Mouse (Mus musculus) adrenal gland, adult 2 months (tissue): ENCODE data around the gene Ctla4. TPM values are rescaled to one million over a fixed set of nuclear protein-coding genes. Genes with fewer than 3 reads are reported as not detected.

ENCODE experiments used
- DNase-seq: peaks from one replicate; pipeline ENCODE4 v3.0.0; 2021
- long read RNA-seq: library from polyadenylated mRNA; stranded (forward); transcript quantifications from one replicate; pipeline ENCODE4 v2.0.0, GENCODE M21; 2021
- polyA plus RNA-seq: library from polyadenylated mRNA; depleted of rRNA; stranded (reverse); fragments of >200 nt; gene quantifications from 2 replicates; pipeline ENCODE4 v1.2.3, GENCODE M21; 2012; rRNA removed
- total RNA-seq, 2 experiments: library from RNA; stranded (reverse); gene quantifications; 2 replicates each; pipeline ENCODE4 v1.2.3; 2021

Gene Ctla4
- total RNA-seq (not detected), polyA plus RNA-seq (0.04 TPM in 1 of 2 replicates, not detected in the other)
- long read RNA-seq: 0 reads

DNA sequence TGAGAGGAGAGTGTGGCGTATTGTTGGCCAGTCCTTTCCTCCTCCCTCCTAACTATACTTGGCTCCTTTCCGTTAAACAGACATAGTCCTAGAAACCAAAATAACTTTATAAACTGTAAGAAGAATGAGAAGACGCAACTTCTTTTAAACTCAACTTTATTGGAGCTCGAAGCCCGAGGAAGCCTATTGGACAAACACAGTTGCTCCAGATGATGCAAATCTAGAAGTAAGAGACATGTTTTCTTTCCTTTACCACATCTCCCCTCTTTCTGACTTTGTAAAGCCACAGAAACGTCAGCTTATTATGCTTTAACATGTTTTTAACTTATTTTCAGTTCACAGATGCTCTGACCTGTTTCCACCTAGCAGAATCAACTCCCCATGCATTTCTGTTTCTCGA is at the start of gene Ctla4:
Gene Ctla4, plus strand, starts transcription at position 20 of the 400 bp plus-strand sequence.
- no peak for DNase-seq

GRCm38 (mm10) chr1:60839161-60839560 is 47.6 kb upstream of the Ctla4 start:
- peak; percentile 77 for DNase-seq

GRCm38 (mm10) chr1:60845318-60846060 is 41.3 kb upstream of the Ctla4 start:
- no peak for DNase-seq

- peak; percentile 43 for DNase-seq
Measured at GRCm38 (mm10) chr1:60846616-60847275, 40.1 kb upstream of the Ctla4 start.

GRCm38 (mm10) chr1:60849112-60849511 is 37.7 kb upstream of the Ctla4 start:
- DNase-seq: no peak

DNA sequence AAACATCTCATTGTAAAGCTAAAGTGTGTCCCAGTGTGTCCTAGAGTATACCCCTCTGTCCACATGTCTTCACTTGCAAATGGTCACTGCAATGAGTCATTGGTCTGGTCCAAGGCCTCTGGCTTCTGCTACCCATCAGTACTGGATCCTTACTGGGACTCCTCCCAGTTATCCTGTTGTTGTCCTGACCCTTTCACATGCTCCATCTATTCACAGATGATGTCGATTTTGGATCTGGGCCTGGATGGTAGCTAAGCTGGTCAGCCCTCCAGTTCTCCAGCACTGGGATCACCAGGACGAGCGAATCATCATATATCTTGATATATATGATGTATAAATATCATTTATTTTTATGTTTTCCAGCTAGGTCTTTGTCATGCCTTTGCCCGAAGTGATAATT is 37.0 kb upstream of the Ctla4 start:
- DNase-seq: no peak

GRCm38 (mm10) chr1:60851041-60851781 is 35.6 kb upstream of the Ctla4 start:
- no peak for DNase-seq

- no peak for DNase-seq
Measured at GRCm38 (mm10) chr1:60852075-60852769, 34.6 kb upstream of the Ctla4 start.

DNA sequence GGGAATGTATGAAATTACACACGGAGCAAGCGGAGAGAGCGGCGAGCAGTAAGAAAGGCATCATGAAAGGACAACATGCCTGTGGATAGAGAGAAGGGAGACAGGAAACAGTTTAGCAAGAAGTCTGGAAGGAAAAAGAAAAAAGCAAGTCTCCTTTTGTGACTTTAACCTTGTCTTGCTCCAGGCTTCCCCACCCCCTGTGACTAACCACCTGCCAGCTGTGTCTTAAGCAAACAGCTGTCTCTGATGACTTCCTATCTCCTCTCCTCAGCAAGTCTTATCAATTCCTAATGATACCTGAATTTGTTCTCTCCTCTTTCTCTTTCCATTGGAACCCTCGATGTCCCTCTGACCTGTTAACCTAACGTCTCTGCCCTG is 34.0 kb upstream of the Ctla4 start:
- no peak for DNase-seq

- DNase-seq: no peak
Measured at GRCm38 (mm10) chr1:60853330-60853956, 33.4 kb upstream of the Ctla4 start.

GRCm38 (mm10) chr1:60853991-60854390 is 32.8 kb upstream of the Ctla4 start:
- DNase-seq: no peak

GRCm38 (mm10) chr1:60857351-60858220 is 29.2 kb upstream of the Ctla4 start:
- no peak for DNase-seq

GRCm38 (mm10) chr1:60859159-60859558 is 27.6 kb upstream of the Ctla4 start:
- no peak for DNase-seq

GRCm38 (mm10) chr1:60859842-60860241 is 27.0 kb upstream of the Ctla4 start:
- DNase-seq: peak; percentile 59

DNA sequence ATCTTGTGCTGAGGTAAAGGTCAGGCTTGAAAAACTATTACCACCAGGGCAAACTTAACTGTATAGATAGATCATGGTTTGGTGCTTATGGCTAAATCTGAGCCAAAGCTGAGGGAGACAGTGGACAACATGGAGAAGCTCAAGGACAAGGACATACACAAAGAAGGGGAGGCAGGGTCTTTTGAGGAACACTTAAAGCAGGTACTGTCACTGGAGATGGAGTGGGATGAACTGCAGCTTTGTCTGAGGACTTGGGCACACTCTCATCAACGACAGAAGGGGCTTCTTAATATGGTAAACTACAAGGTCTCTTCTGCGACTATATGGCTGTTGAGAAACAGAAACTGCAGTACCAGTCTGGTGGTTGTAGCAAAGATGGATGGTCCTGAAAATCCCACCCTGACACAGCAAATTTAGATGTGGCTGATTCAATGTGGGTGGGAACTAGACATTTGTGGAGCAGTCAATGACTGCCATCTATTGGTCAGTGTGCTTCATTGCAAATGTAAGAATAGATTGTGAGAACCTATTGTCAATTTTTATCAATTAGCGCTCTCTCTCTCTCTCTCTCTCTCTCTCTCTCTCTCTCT is 26.3 kb upstream of the Ctla4 start:
- peak; percentile 30 for DNase-seq

DNA sequence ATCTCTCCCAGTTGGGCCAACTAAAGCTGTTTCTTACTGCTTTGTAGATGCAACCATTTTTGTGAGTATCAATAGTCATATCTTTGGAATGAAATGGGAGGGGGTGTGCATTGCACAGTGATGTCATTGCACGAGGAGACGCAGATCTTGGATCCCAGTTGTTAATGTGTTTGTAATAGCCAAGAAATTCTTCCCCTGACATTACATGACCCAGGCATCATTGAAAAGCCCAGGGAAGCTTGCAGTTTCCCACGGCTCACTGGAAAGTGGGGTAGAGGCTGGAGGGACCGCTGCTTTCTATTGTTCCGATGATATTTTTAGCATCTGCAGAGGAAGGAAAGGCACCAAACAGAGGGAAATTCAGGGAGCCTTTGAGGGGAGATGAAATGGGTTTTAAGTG is 25.8 kb upstream of the Ctla4 start:
- DNase-seq: no peak

DNA sequence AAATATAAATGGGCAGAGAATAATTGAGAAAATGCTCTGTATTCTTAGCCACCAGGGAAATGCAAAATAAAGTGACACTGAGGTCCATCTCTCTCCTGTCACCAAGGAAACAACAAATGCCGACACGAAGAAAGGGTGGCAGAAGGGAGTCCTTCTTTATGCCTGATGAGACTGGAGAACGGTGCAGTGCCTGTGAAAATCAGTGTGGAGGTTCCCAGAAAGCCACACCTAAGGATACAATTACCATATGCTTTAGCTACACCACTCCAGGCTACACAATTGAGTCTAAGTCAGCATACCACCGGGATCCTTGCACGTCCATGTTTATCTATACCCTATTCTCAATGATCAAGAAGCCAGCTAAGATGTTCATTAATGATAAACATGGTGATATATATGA is 25.4 kb upstream of the Ctla4 start:
- no peak for DNase-seq

DNA sequence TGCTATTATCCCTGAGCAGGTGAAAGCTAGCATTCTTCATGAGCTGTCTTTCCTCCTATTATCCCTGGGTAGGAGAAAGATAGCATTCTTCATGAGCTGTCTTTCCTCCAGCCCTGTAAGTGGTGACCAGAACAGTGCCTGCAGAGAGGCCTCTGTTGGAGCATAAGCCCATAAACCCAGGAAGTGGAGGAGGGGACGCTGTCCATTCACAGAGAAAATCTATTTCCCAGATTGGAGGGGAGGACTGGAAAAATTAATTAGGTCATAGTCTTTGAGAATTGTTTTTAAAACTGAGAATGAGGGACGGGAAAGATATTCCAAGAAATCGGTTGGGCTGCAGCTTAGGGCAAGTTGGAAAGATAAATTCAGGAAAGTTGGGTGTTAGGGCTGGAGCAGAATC is 24.3 kb upstream of the Ctla4 start:
- DNase-seq: no peak

- DNase-seq: no peak
Measured at GRCm38 (mm10) chr1:60862951-60863461, 23.8 kb upstream of the Ctla4 start.

DNA sequence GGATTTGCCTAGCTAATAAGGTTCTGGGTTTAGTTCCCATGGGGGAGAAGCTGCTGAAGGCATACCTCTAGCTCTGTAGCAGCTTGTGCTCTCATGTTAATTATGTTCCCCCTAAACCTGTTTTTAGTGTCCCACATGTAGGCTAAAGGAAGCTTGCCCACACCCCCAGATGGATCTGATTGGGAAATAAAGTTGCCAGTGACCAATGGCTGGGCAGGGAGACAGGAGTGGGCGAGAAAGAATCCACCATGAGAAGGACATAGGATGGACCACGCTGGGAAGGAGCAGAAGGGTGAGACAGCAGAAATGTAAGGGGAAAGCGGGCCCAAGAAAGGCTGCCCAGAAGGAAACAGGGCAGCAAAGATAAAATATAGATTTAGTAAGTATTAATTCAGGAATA is 23.1 kb upstream of the Ctla4 start:
- no peak for DNase-seq
